ENCODE assay signal across 40 mouse cellular contexts in the genomic region with DNA sequence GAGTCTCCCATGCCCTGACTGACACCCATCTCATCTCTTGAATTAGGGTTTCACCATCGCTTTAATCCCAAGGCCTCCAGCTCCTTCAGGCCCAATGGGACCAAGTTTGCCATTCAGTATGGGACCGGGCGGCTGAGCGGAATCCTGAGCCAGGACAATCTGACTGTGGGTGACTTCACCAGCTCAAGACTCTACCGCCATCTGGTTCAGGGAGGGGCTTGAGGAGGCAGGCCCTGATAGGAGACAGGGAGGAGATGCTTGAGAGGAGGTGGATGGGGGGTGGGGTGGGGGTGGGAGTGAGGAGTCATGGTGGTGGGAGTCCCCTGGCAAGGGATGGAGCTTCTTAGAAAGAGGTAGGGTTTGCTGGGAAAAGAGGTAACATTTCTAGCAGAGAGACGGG. TPM values are rescaled to one million over a fixed set of nuclear protein-coding genes. Genes with fewer than 3 reads are reported as not detected.
"Had no signal": no experiment of that assay in that cellular context is flagged by ENCODE, and none has a peak within 500 bp of the region (broad histone marks: within the 10 kb centered on the region; RNA-seq: fewer than 3 reads in every experiment).

No protein-coding gene starts in this region.

- H3K27ac ChIP-seq: heart, adult 2 months; heart, embryonic 10.5 days; heart, embryonic 13.5 days; heart, embryonic 15.5 days; hindbrain, embryonic 10.5 days; hindbrain, embryonic 12.5 days; hindbrain, embryonic 13.5 days; hindbrain, embryonic 14.5 days; hindbrain, embryonic 15.5 days; hindbrain, postnatal 0 days; intestine, embryonic 15.5 days; kidney, embryonic 15.5 days; kidney, postnatal 0 days; layer of hippocampus, adult 2 months had no signal

- H3K4me1 ChIP-seq: heart, embryonic 12.5 days; hindbrain, embryonic 10.5 days; hindbrain, embryonic 12.5 days; intestine, embryonic 15.5 days had no signal

- H3K36me3 ChIP-seq: heart, embryonic 10.5 days; heart, embryonic 12.5 days; heart, embryonic 13.5 days; heart, embryonic 15.5 days; hindbrain, embryonic 10.5 days; hindbrain, embryonic 12.5 days; hindbrain, embryonic 13.5 days; hindbrain, embryonic 15.5 days; intestine, embryonic 15.5 days; kidney, embryonic 15.5 days had no signal

- ATAC-seq: hindbrain, embryonic 16.5 days; hindbrain, postnatal 0 days; inflammation-experienced regulatory T-cells, adult 6 months; intestine, embryonic 15.5 days; intestine, embryonic 16.5 days; intestine, postnatal 0 days had no signal

- H3K27me3 ChIP-seq: hindbrain, embryonic 15.5 days had no signal

- H3K4me2 ChIP-seq: heart, embryonic 11.5 days; heart, embryonic 12.5 days; heart, embryonic 13.5 days; heart, embryonic 15.5 days; hindbrain, embryonic 12.5 days; hindbrain, embryonic 13.5 days; hindbrain, embryonic 14.5 days; hindbrain, embryonic 15.5 days; intestine, embryonic 15.5 days; kidney, embryonic 15.5 days had no signal

- H3K9me3 ChIP-seq: heart, embryonic 10.5 days; heart, embryonic 13.5 days; heart, embryonic 15.5 days; hindbrain, embryonic 13.5 days; intestine, embryonic 15.5 days; kidney, embryonic 15.5 days had no signal

- DNase-seq: heart, adult 2 months; heart, postnatal 10 days; heart, postnatal 14 days; heart, postnatal 36 days; heart, postnatal 4 days; kidney, adult 11 months; kidney, adult 18-20 months; kidney, adult 2 months; kidney, adult 8-10 months; kidney, adult 9 months; kidney, postnatal 10 days; kidney, postnatal 14 days; kidney, postnatal 25 days; kidney, postnatal 36 days; kidney, postnatal 4 days; layer of hippocampus, adult 9-11 months; layer of hippocampus, postnatal 36 days had no signal

- H3K4me3 ChIP-seq: heart, adult 2 months; heart, embryonic 10.5 days; heart, embryonic 12.5 days; heart, embryonic 13.5 days; heart, embryonic 15.5 days; hindbrain, embryonic 10.5 days; hindbrain, embryonic 12.5 days; hindbrain, embryonic 13.5 days; hindbrain, embryonic 15.5 days; intestine, embryonic 15.5 days; kidney, embryonic 15.5 days; layer of hippocampus, adult 2 months had no signal

- H3K9ac ChIP-seq: heart, embryonic 12.5 days; heart, embryonic 13.5 days; heart, embryonic 15.5 days; hindbrain, embryonic 12.5 days; hindbrain, embryonic 13.5 days; hindbrain, embryonic 14.5 days; hindbrain, embryonic 15.5 days; intestine, embryonic 15.5 days; kidney, embryonic 15.5 days had no signal

RNA-seq across cellular contexts. Expression of a gene that starts 8.8 kb away (rescaled TPM):
- polyA plus RNA-seq: heart, embryonic 14.5 days; heart, postnatal 0 days; inflammation-experienced regulatory T-cells, adult 6 months had no signal

RNA-seq across cellular contexts. Expression of a gene that starts 9.5 kb away (rescaled TPM):
- polyA plus RNA-seq: heart, embryonic 12.5 days had no signal

RNA-seq across cellular contexts. Expression of a gene that starts 49.8 kb away (rescaled TPM):
- polyA plus RNA-seq: heart, embryonic 11.5 days; heart, embryonic 12.5 days; heart, embryonic 14.5 days; hindbrain, embryonic 10.5 days; hindbrain, embryonic 11.5 days; hindbrain, embryonic 13.5 days; hindbrain, embryonic 15.5 days; hindbrain, embryonic 16.5 days; hindbrain, postnatal 0 days; kidney, embryonic 14.5 days had no signal
